Mouse (Mus musculus) testis, postnatal 14 days (tissue): ENCODE data around the gene Cwh43.
A peak's percentile ranks its signal among the peaks of the same experiment; 100 is the strongest.
"Not testable (repeated sequence)": the region's sequence is repeated elsewhere in the genome, so short reads cannot be mapped to it uniquely, and the experiment has no call there.

ENCODE experiments used
- DNase-seq: peaks from one replicate; pipeline ENCODE4 v3.0.0; 2021; ENCODE audit warnings: low spot score

The Cwh43 gene

DNA sequence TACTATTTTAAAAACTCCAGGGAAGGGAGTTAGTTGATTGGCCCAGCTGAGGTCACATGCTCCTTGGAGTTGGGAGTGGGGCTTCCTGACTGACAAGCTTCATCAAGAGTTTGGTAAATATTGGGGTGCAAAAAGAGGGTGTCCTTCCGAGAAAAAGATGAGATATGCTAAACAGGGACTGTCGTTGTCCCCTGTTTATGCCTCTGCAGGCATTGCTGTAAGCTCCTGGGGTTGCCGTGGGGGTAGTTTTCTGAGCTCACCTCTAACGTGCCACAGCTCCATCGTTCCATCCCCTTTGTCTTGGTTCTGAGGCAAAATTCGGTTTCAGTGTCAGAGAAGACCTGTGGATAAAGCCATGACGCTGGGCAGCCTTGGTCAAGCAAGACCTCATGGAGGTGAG, 74.8 kb downstream of the Cwh43 start, which contains the start of gene Dcun1d4:
Dcun1d4 (plus strand) TSS at position 301 of the 400 bp plus-strand sequence.
- no peak for DNase-seq

DNA sequence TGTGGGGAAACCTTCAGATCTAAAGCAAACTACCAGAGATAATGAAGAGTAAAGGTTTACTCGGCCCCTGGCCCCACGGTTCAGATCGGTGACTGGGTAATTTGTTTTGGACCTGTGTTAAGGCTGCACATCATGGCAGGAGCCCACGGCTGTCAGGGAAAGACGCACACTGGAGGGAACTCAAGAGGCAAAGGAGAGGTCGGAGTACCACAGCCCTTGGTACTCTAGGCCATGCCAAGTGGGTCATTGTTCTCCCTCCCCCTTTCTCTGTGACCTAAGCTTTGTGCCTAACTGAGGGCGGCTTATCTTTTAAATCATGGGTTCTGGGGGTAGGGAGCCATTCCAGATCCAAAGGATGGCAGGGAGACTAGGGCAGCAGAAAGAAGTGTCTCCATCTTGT, 75.5 kb downstream of the Cwh43 start:
- DNase-seq, result no peak

DNA sequence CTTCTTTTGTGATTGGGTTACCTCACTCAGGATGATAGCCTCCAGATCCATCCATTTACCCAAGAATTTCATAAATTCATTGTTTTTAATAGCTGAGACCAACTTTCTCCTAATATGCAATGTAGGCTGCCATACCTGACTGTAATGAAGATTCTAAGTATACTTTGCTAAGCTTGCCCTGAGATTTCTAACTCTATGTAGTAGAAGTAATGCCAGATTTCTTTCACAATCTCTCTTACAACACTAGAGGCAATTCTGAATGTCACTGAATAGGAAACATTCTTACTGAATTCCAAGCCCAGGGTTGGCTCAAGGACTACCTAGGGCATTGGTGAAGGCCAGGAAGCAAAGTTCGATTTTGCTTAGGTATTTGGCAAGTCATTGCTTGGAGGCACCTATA, 76.5 kb downstream of the Cwh43 start:
- not testable (repeated sequence) for DNase-seq

DNA sequence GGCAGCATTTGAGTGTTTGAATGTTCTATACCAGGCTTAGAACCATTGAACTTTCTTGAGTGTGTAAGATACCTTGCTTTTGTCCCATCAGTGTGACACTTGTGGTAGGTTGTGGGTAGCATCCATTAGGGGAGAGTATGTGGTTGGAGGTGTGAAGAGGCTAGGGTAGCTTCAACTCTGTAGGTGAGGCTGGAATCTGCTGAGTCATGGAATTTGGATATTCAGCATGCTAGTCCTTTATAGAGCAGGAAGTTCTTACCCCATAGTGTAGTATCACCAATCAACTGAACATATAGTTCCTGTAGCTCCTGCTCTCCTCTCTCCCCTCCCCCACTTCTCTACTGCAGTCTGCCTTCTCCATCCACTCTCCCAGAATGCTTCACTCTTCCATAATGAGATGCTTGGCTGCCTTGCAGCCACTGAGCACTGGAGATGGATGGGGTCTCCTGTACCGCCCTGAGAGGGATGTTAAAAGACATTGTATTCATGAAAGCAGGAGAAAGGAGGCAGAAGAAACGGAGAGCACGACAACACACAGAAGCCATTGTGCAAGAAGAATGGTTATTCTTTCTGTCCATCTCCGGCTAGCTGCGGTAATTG, 78.2 kb downstream of the Cwh43 start:
- DNase-seq, result no peak

DNA sequence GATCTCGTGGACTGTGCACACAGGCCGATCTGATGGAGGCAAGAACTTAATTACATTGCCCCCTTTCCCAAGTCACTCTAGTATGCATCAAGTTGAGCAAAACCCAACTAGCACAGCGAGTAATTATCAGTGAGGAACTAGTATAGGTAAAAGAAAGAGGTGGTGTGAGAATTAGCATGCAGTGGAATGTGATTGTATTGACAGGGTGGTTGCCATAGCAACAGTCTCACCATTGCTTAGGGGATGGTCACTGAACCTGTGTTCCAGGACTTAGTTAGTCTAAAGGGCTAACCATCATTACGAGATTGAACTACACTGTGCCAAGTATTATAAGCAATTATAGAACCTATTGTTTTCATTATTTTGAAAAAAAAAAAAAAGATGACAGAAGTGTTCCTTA, 80.6 kb downstream of the Cwh43 start:
- no peak for DNase-seq

DNA sequence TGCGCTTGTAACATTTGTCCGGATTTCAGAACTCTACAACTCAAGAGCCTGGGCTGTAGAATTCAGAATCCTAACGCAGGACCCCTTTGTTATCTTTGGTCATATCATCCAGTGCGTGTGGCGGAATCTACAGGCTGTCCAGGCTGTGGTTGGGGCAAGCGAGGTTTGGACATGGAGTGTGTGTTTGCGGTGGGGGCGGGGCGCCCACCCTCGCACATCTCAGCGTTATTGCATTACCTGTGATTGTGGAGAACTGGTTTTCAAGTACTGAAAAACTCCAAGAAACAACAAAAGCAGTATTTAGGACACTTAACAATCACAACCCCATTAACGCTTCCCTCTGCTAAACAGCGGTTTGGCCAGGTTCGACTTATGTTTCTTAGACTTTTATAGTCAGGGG, 84.0 kb downstream of the Cwh43 start:
- DNase-seq, result no peak

DNA sequence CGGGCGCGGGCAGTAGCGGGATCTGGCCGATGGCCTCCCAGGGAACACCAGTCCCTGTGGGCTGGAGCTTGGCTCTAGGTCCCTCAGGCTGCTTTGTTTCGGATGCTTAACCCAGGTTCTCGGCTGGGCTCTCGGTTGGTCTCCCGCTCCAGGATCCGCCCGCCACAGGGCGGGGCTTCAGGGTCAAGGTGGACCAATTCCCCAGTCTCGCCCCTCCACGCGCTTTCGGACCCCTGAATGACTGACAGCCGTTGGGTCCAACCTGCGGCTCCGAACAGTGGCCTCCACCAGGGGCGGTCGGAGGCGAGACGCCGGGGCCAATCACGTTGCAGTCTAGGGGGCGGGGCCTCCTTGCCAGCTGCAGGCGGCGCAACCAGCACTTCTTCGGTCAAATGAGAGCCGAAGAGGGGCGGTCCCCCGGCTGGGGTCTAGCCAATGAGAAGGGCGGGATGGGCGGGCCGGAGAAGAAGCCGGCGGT, 84.8 kb downstream of the Cwh43 start:
- peak; percentile 99 for DNase-seq

DNA sequence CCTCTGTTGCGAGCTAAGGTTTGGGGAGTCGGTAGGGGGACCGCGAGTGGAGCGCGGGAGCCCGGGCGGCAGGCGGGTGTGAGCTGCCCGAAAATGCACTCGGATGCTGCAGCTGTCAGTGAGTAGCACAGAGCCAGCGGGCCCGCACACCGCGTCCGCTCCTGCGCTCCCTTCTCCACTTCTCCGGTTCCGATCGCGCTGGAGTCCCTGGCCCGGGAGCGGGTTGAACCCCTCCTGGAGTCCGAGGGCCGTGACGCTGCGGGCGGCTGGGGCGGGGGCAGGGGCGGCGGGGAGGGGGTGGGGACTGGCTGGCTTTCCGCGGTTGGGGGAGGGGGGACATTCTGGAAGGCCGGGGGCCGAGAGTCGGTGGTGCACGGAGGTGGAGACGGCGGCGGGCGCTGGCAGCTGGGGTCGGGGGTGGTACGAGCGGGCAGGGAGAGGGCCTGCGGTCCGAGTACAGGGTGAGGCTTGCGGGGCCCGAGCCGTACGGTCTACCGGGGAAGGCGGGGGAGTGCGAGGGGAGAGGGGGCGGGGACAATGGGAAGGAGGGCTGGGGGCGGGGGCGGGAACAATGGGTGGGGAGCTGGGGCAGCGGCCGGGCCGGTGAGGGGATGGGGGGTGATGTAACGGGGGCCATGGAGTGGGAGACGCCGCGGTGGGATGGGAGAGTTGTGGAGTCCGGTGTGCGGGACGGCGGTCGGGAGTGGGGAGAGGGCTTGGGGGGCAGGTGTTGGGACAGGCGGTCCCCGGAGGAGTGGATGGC, 85.4 kb downstream of the Cwh43 start:
- DNase-seq, result peak; percentile 46

DNA sequence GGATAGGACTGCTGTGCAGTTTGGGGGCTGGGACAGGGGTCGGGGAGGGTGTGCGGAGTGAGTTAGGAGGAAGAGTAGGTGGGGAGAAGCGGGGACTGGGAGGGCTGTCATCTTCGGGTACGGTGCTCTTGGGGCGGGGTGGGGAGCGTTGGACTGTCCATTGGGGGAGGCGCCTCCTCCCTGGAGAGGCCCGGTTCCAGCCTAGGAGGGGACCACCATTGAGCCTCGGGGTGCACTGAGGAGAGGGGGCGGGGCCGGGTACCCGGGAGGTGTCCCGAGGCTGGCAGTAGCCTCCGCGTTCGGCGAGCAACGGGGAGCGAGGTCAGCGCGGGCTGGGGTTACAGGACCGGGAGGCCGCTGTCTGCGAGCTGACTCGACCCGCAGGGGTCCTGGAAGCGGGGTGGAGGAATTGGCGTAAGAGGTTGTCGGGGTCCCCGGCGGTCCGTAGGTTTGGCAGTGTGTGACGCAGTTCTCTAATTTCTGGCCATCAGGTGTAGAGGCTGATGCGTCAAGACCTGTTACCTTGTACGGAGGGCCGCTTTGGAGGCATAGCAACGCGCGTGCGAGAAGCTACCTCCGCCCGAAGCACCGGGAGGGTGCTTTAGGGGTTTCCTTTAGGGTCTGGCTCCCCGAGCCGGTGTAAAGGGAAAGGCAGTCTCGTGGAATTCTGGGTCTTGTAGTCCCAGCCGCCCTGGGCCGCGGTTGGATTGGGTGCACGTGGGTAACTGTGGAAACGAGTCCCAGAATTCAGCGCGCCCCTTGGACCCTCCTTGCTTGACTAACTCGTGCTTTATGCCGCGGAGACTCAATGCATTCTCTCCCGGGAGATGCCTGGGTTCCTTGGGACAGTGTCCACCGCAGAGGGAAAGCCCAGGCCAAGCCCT, 86.2 kb downstream of the Cwh43 start:
- peak; percentile 87 for DNase-seq

DNA sequence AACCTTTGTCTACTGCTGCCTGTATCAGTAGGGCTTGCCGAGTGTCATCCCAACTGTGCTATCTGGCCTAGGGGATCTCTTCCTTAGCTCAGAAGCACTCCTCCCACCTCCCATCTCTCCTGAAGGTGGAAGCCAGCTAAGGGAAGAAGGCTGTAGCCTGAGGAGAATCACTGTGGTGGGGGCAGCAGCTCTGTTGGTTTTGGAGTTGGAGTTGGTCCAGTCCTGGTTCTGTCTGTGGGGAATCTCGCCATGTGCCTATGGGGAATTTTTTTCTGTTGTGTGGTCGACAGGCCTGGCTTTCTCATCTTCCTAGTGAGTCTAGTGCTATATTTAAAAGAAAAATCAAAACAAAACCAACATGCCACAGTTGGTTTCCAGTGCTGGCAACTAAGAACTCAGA, 91.5 kb downstream of the Cwh43 start:
- no peak for DNase-seq

DNA sequence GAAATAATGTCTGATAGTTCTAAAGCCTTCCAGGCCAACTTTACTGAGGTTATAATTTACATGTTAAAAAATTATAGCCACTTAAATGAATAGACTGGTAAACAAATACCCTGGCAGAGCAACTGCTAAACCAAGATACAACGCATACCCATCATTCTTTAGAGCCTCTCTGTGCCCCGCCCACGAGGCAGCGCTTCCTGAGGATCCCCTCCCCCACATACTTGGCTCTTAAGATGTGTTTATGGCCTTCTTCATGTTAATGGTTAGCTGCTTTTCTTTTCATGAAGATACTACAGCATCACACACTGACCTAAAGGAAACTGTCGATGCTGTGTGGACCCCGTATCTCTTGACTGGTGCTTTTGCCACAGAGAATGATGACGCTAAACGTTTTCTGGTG, 92.7 kb downstream of the Cwh43 start:
- no peak for DNase-seq

DNA sequence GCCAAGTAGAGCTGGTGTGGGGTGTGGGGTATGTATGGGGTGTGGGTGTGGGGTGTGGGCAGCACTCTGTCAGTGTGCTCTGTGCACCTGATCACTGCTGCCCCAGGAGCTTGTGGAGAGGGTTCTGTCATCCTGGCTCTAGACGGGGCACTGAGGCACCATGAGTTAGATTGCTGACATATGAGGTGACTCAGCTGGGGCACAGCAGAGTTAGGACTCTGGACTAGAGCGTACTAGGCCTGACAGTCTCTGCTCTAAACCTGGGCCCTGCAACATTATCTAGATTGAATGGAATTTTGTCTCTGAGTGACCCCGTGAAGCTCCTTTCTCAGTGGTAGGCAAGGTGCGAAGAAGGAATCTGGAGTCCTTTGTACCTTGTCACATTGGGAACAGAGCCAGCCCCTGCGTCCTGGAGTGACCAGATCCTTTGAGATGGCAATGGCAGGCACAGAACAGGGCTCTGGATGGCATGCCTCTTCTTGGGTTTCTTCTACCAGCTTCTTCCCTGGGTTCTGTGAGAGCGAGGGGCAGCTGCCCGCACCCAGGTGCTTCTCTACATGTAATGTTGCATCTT, 95.1 kb downstream of the Cwh43 start:
- DNase-seq, result no peak

DNA sequence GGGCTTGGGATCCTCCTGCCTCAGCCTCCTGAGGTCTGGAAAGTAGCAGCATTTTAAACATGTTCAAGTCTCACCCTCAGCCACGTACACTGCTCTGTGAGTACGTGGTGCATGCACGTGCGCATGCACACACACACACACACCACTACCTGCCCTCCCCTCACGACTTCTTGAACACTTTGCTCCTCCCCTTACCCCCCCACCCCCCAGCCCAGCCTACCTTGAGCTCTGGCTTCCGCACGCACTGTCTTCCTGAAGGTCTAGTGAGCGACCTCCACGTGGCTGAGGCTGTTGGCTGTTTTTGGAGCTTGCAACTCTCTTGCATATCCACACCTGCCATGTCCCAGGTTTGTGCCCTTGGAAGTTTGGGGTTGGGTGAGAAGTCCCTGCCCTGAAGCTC, 96.5 kb downstream of the Cwh43 start:
- no peak for DNase-seq
